Mouse (Mus musculus) embryo, embryonic 10 days (tissue): ENCODE measurements around the gene Ppl.

ENCODE experiments used
- DNase-seq: peaks from one replicate; pipeline ENCODE4 v3.0.0-alpha.2; 2015; ENCODE audit warnings: low spot score

Ppl gene

DNA sequence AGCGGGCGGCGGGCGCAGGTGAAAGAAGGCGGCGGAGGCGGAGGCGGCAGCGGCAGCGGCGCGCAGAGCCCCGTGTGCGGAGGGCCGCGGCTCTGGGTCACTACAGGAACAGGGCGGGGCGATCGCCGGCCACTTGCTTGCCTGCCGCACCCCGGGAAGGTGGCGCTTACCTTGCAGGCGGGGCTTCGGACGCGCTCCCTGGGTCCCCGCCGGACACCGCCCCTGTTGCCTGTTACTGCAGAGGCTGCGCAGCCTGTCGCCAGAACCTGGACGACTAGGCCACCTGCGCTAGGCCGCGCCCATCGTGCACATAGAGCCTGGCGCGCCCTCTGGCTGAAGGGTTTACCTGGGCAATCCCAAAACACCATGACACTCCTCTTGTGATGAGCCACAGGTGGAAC is at the start of gene Ppl:
Gene Ppl, minus strand, starts transcription at position 21 of the 401 bp plus-strand sequence.
- DNase-seq, result peak; percentile 59

- DNase-seq, result no peak
Observed at GRCm38 (mm10) chr16:5172636-5173035, 40.4 kb upstream of the Ppl start.

DNA sequence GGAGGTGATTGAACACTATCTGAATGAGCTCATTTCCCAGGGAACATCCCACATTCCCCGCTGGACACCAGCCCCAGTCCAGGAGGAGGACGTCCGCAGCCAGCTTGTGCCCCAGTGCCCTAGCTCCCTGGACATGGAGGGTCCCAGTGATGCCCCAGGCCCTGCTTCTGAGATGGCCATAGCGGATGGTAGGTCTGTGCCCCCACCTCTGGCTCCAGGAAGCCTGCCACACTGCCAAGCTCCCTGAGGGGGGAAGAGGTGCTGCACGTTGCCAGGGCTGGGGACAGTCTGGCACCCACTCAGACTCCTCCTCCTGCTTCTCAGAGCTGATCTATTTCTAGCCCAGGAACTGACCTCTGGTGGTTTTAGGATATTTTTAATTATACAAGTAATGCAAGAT is 36.6 kb upstream of the Ppl start:
- no peak for DNase-seq

- DNase-seq, result no peak
Observed at GRCm38 (mm10) chr16:5168038-5168437, 35.8 kb upstream of the Ppl start.

GRCm38 (mm10) chr16:5164327-5164726 is 32.1 kb upstream of the Ppl start:
- DNase-seq, result no peak

GRCm38 (mm10) chr16:5159248-5159647 is 27.0 kb upstream of the Ppl start:
- no peak for DNase-seq

DNA sequence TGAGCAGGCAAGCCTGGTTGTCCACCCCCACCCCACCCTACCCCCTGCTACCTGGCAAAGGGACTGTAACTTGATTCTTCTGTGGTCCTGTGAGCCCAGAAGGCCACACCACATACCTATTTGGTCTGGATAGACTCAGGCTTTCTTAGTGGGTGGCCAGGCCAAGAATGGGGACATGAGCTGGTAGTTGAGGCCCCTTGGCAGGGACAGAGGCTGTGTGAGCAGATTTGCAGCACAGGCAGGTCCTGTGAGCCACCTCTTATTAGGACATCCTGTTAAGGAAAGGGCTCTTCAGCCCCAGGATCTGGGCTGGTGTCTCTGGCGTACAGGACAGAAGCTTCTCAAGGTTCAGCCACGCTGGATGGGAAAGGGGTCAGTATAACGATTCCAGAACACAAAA is 24.9 kb upstream of the Ppl start:
- no peak for DNase-seq

GRCm38 (mm10) chr16:5156495-5156894 is 24.3 kb upstream of the Ppl start:
- DNase-seq, result no peak

DNA sequence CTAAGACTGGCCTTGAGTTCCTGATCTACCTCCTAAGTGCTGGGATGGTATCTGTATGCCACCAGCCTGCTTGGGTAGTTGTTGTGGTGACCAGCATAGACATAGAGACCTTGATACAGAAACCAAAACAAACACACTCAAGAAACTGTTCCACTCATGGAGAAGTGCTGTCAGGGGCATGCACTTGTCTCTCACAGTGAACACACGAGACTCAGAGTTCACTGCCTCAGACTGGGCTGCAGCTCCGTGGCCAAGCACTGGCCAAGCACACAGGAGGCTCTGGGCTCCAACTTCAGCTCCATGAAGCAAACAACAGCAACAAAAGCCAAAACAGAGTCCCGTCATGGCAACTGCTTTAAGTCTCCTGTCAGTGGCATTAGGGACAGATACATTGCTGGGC is 22.8 kb upstream of the Ppl start:
- DNase-seq, result no peak

DNA sequence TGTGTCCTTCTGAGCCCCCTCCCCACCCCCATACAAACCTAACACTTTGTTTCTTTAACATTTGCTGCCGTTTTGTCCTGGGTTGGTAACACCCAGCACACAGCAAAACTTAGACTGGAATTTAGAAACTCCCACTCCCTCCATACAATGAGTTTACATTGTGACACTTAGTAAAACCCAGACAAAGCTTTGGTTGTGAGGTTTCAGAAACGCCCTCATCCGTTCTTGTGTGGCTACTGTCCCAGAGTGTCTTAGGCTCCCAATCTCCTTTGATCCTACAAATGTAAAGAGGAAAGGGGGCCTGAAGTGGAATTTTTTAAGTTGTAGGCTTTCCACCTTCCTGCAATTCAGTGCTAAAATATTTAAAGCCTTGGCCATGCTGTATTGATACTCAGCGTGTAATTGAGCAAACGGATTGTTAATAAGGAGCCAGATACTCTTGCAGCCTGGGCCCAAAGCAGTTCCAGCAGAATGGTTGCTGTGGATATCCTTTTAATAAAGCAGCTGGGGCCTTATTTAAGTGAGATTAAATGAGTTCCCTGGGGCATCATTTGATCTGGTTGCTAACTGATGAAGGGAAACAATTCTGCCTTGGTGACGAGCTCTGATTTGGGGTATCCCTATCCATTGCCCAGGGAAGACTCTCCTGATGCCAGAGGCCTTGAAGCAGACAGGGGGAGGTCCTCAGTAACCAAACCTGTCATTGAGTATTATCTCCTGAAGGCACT is 21.2 kb upstream of the Ppl start:
- DNase-seq, result no peak

GRCm38 (mm10) chr16:5150544-5150943 is 18.3 kb upstream of the Ppl start:
- DNase-seq, result no peak

- DNase-seq, result no peak
Observed at GRCm38 (mm10) chr16:5147037-5147385, 14.8 kb upstream of the Ppl start, which contains the start of gene Sec14l5. TSS of gene Sec14l5 (plus strand) at chr16:5147109.

DNA sequence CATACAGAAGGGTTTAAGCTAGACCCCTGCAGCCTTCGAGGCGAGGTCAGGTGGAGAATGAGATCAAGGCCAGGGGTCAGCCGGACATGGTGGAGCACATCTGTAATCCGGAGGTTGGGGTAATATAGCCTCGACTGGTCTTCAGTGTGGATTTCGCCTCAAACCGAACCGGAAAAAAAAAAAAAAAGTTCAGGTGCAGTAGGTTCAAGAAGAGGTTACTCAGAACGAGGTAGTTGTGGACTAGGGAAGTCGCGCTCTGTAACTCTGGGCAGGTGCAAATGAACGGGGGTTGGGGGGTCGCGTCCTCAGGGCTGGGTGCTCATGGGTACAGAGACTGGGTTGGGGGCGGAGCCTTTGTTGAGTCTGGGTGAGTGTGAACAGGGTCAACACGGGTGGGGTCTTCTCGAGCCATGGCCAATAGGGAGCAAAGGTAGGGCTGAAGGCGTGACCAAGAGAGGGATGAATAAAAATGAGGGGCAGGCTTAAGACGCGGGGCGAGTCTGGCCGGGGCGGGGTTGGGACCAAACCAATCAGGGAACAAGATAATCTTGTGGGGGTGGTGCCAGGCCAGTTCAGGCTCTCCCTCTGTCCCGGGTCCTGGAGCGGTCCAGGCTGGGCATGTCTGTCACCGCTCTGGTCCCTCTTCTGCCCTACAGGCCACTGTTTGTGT is 14.3 kb upstream of the Ppl start:
- peak; percentile 84 for DNase-seq

DNA sequence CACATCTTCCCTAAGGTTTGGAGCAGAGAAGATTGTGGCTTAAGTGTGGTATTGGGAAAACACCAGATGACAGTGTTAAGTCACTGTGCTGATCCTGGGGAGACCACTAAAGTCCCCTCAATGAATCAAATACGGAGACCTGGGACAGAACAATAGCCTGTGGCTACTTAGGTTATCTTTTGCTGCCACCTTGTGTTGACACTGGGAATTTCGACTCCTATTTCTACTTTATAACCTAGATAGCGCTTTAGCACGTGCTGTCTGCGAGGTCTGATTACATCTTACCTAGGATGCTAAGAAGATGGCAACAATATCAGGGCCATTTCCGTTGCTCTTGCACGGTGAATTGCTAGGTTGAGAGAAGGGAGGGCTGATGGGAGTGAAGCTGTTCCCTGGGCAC is 13.3 kb upstream of the Ppl start:
- DNase-seq, result peak; percentile 92

- no peak for DNase-seq
Observed at GRCm38 (mm10) chr16:5139741-5140140, 7.5 kb upstream of the Ppl start.

- DNase-seq, result peak; percentile 30
Observed at GRCm38 (mm10) chr16:5137006-5137540, 4.9 kb upstream of the Ppl start.

DNA sequence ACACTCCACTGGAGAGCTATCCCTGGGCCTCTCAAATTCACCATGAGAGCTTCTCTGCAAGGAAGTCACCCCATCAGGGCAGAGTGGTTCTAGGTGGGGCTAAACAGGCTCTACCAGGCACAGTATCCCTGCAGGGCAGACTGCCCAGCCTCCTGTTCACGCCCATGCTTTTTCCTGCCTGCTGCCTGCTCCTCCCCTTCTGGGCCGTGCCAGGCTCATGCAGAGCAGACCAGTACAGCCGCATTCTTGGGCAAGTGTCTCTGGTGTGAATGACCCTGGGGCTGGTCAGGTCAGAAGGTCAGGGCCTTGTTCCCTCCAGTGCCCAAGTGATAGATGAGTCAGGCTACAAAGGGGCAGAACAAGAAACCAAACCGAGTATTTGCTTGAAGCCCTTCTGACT is 4.3 kb upstream of the Ppl start:
- peak; percentile 77 for DNase-seq

- DNase-seq, result no peak
Observed at GRCm38 (mm10) chr16:5135551-5136261, 3.5 kb upstream of the Ppl start.

DNA sequence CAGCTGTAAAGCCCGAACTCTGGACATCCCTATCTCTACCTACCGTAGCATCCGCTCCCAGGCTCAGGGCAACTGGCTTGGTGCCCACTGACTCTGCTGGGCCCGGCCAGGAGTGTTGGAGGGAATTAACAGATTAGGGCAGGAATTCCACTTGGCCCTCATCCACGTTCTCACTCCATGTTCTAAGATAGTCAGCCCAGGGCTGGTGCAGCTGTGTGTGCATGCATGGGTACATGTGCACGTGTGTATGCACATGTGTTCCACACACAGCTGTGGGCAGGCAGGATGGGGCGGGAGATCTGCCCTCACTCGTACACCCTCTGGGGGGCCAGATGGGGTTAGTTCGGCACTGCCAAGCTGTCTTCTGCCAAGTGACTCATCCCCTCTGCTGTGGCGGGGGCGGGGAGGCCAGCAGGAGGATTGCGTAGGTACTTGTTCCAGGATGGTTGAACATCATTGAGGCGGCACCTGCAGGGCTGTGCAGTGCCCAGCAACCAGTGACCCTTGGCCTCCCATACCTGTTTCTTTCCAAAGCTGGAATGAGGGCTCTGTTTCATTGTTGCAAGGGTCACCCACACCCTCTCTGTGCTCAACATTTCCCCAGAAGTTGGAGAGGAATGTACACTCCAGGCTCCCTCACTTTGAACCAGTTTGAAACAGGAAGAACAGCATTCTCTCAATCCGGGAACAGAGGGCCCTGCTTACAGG is 2.6 kb upstream of the Ppl start:
- no peak for DNase-seq

DNA sequence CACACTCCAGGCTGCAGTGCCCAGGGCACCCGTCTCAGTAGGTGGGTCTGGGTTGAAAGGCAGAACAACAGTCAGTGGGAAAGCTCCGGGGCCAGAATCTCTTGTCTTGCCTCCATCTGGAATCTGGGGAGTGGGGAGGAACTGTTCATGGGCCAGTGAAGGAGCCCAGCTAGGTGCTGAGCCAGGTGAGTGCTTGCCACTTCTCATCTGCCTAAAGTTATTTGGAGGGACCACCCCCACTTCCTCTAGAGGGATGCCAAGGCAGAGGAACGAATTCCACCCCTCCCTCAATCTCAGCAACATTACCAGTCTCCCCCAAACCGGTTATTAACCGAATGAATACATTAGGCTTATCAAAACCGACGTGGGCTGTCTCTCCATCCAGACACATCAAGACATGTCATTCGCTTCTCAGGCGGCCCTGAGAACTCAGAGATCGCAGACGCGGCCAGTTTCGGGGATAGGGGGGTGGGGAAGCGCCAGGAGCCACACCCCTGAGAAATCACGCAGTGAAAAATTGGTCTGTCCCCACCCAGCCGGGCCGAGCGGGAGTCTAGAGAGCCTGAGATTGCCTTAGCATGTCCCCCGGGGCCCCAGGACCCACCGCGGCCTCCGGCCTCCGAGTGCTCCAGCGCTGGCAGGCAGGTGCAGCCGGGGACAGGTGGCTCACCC is 834 bp downstream of the Ppl start:
- DNase-seq, result no peak

DNA sequence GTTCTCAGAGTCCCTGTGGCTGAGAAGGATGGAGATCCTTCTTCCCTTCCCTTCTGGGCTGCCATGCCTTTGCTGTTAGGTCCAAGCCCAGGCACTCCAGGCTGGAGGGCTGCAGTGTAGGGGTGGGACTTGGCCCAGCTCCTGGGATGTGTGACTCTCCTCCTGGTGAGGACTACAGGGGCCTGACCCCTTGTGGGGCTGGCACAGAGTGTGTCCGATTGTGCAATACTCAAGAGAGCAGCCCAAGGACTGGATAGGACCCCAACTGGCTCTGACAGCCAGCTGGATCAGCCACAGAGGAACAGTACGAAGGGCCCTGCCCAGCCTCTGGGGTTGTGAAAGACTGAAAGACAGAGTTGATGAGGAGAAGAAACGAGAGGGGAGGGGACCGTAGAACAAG is 1.5 kb downstream of the Ppl start:
- DNase-seq, result no peak

DNA sequence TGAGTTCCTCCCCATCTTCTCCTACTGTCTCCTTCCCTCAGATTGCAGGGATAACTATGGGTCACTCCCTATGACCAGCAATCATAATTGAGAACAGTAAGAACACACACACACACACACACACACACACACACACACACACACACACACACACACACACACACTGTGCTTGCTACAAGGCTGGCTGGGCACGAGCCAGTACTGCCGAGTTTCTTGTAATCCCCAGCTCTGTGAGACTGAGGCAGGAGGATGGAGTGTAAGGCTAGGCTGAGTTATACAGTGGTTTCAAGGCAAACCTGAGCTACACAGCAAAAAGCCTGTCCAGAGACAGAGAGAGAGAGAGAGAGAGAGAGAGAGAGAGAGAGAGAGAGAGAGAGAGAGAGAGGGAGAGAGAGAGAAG is 2.0 kb downstream of the Ppl start:
- no peak for DNase-seq
